Mouse (Mus musculus): ENCODE measurements around the gene Coasy. TPM values are rescaled to one million over a fixed set of nuclear protein-coding genes. Genes with fewer than 3 reads are reported as not detected.

Coasy gene
- polyA plus RNA-seq, 1 experiment from 2014 or later, result 37.9 TPM

DNA sequence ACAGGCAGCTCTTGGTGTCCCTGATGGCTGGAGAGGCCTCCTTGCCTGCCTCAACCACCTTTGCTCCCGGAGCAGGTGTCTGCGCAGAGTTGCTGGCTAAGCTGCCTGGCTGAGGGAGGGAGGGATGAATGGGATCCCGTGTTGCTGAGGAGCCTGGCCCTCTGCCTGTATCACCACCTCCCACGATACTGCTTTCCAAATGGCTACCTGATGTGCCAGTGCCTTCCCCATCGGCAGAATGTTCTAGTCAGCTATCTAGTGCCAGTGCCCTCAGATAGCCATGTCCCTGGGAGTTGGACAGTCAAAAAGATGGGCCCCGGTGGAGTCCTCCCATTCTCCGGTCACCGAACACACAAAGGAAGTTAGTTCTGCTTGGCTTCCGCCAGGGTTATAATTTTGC, 32.0 kb upstream of the Coasy start:
- peaks cover 31% of the 10 kb centered on the region for H3K36me3 ChIP-seq (ENCODE audit: control insufficient read depth, insufficient read depth, low read length)
- WGBS, result 88% methylated on average over 9 of the region's 9 CpGs
- no peak for ATAC-seq (ENCODE audit: insufficient number of reproducible peaks, insufficient read depth, low FRiP score, low read depth)
- H3K4me2 ChIP-seq (replicated peaks; ENCODE audit: low read depth, low read length), result no peak overlapping the region
- H3K9me3 ChIP-seq (ENCODE audit: control insufficient read depth, low read depth, low read length), result no peaks in the 10 kb centered on the region
- no peaks in the 10 kb centered on the region for H3K4me1 ChIP-seq (ENCODE audit: control insufficient read depth, insufficient read depth, low read length)
- H3K27me3 ChIP-seq (ENCODE audit: control insufficient read depth, insufficient read depth, low read length), result no peaks in the 10 kb centered on the region
- no peak overlapping the region for H3K27ac ChIP-seq (ENCODE audit: low read length)
- H3K9ac ChIP-seq (replicated peaks; ENCODE audit: low read depth, low read length), result no peak overlapping the region
- H3K4me3 ChIP-seq (ENCODE audit: low read depth, low read length), result no peak overlapping the region

GRCm38 (mm10) chr11:101051051-101051493, 31.3 kb upstream of the Coasy start:
- no peak overlapping the region for H3K27ac ChIP-seq (ENCODE audit: low read length)
- WGBS, result 92% methylated on average over 6 of the region's 6 CpGs
- H3K4me2 ChIP-seq (replicated peaks; ENCODE audit: low read depth, low read length), result no peak overlapping the region

DNA sequence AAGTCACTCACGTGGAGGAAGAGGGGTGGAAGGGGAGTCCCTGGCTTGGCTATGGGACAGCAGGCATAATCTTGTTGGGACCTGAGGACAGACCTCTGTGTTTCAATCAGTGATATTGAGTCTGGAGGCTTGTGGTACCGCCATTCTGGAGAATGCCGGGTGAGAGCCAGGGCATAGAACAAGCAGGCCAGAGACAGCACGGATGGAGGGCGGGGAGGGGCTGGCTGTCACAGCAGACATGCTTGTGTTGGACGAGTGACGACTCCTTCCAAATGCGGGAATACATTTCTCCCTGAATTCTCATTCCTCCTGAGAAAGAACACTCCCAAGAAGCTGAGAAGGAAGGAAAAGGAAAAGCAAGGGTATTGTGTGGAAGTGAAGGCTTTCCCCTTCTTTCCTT, 30.7 kb upstream of the Coasy start:
- Histone ChIP-seq H3K9me3 (ENCODE audit: control insufficient read depth, low read depth, low read length) (no peaks in the 10 kb centered on the region), H3K9ac (replicated peaks; ENCODE audit: low read depth, low read length) (no peak overlapping the region), H3K4me2 (replicated peaks; ENCODE audit: low read depth, low read length) (no peak overlapping the region), H3K4me1 (ENCODE audit: control insufficient read depth, insufficient read depth, low read length) (peaks cover 5% of the 10 kb centered on the region), H3K27ac (ENCODE audit: low read length) (no peak overlapping the region), H3K27me3 (ENCODE audit: control insufficient read depth, insufficient read depth, low read length) (no peaks in the 10 kb centered on the region), H3K4me3 (ENCODE audit: low read depth, low read length) (no peak overlapping the region), H3K36me3 (ENCODE audit: control insufficient read depth, insufficient read depth, low read length) (peaks cover 24% of the 10 kb centered on the region)
- no peak for ATAC-seq (ENCODE audit: insufficient number of reproducible peaks, insufficient read depth, low FRiP score, low read depth)
- 79% methylated on average over 8 of the region's 8 CpGs for WGBS

More at GRCm38 (mm10) chr11:101051051-101051493, 31.3 kb upstream of the Coasy start:
- Histone ChIP-seq H3K36me3 (ENCODE audit: control insufficient read depth, insufficient read depth, low read length) (peaks cover 24% of the 10 kb centered on the region), H3K4me1 (ENCODE audit: control insufficient read depth, insufficient read depth, low read length) (no peaks in the 10 kb centered on the region), H3K4me3 (ENCODE audit: low read depth, low read length) (no peak overlapping the region), H3K27me3 (ENCODE audit: control insufficient read depth, insufficient read depth, low read length) (no peaks in the 10 kb centered on the region), H3K9me3 (ENCODE audit: control insufficient read depth, low read depth, low read length) (no peaks in the 10 kb centered on the region), H3K9ac (replicated peaks; ENCODE audit: low read depth, low read length) (no peak overlapping the region)
- no peak for ATAC-seq (ENCODE audit: insufficient number of reproducible peaks, insufficient read depth, low FRiP score, low read depth)

GRCm38 (mm10) chr11:101052751-101053473, 29.5 kb upstream of the Coasy start:
- H3K27ac ChIP-seq (ENCODE audit: low read length), result peak overlapping the region; percentile 69
- 71% methylated on average over 10 of the region's 10 CpGs for WGBS
- peaks cover 16% of the 10 kb centered on the region for H3K4me1 ChIP-seq (ENCODE audit: control insufficient read depth, insufficient read depth, low read length)
- ATAC-seq (ENCODE audit: insufficient number of reproducible peaks, insufficient read depth, low FRiP score, low read depth), result no peak
- H3K4me3 ChIP-seq (ENCODE audit: low read depth, low read length), result no peak overlapping the region
- H3K27me3 ChIP-seq (ENCODE audit: control insufficient read depth, insufficient read depth, low read length), result no peaks in the 10 kb centered on the region
- H3K9ac ChIP-seq (replicated peaks; ENCODE audit: low read depth, low read length), result no peak overlapping the region
- H3K9me3 ChIP-seq (ENCODE audit: control insufficient read depth, low read depth, low read length), result no peaks in the 10 kb centered on the region
- H3K36me3 ChIP-seq (ENCODE audit: control insufficient read depth, insufficient read depth, low read length), result peaks cover 20% of the 10 kb centered on the region
- H3K4me2 ChIP-seq (replicated peaks; ENCODE audit: low read depth, low read length), result no peak overlapping the region

GRCm38 (mm10) chr11:101053974-101054373, 28.4 kb upstream of the Coasy start:
- H3K27ac ChIP-seq (ENCODE audit: low read length), result no peak overlapping the region
- H3K27me3 ChIP-seq (ENCODE audit: control insufficient read depth, insufficient read depth, low read length), result no peaks in the 10 kb centered on the region
- H3K9me3 ChIP-seq (ENCODE audit: control insufficient read depth, low read depth, low read length), result no peaks in the 10 kb centered on the region
- peaks cover 22% of the 10 kb centered on the region for H3K4me1 ChIP-seq (ENCODE audit: control insufficient read depth, insufficient read depth, low read length)
- H3K9ac ChIP-seq (replicated peaks; ENCODE audit: low read depth, low read length), result no peak overlapping the region
- no peak overlapping the region for H3K4me2 ChIP-seq (replicated peaks; ENCODE audit: low read depth, low read length)
- H3K4me3 ChIP-seq (ENCODE audit: low read depth, low read length), result no peak overlapping the region
- 97% methylated on average over 1 of the region's 1 CpGs for WGBS
- H3K36me3 ChIP-seq (ENCODE audit: control insufficient read depth, insufficient read depth, low read length), result peaks cover 9% of the 10 kb centered on the region
- ATAC-seq (ENCODE audit: insufficient number of reproducible peaks, insufficient read depth, low FRiP score, low read depth), result no peak

GRCm38 (mm10) chr11:101055418-101055817, 26.9 kb upstream of the Coasy start:
- Histone ChIP-seq H3K27me3 (ENCODE audit: control insufficient read depth, insufficient read depth, low read length) (no peaks in the 10 kb centered on the region), H3K4me1 (ENCODE audit: control insufficient read depth, insufficient read depth, low read length) (peaks cover 33% of the 10 kb centered on the region), H3K4me2 (replicated peaks; ENCODE audit: low read depth, low read length) (no peak overlapping the region), H3K9ac (replicated peaks; ENCODE audit: low read depth, low read length) (no peak overlapping the region), H3K27ac (ENCODE audit: low read length) (no peak overlapping the region), H3K4me3 (ENCODE audit: low read depth, low read length) (no peak overlapping the region), H3K9me3 (ENCODE audit: control insufficient read depth, low read depth, low read length) (no peaks in the 10 kb centered on the region), H3K36me3 (ENCODE audit: control insufficient read depth, insufficient read depth, low read length) (peaks cover 4% of the 10 kb centered on the region)
- ATAC-seq (ENCODE audit: insufficient number of reproducible peaks, insufficient read depth, low FRiP score, low read depth), result no peak
- 78% methylated on average over 14 of the region's 14 CpGs for WGBS

DNA sequence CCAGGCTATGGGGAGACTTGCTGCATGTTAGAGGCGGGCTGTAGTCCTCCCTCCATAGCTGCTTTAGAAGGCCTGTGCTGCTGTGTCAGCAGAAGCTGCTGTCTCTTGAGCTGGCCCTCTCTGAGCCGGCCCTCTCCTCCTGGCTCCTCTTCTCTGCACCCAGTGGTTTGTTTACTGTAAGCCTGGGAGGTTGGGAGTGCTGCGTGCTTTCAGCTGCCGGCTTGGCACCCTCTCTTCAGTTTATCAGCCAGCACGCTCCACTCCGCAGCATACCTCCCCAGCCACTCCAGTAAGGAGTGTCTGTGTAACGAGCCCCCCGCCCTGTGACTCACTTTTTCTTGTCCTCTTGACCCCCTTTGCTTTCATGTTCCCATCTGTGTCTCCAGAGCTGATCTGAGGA, 25.5 kb upstream of the Coasy start:
- Histone ChIP-seq H3K4me3 (ENCODE audit: low read depth, low read length) (no peak overlapping the region), H3K4me2 (replicated peaks; ENCODE audit: low read depth, low read length) (no peak overlapping the region), H3K36me3 (ENCODE audit: control insufficient read depth, insufficient read depth, low read length) (no peaks in the 10 kb centered on the region; the same call in 1 of the 2 replicates), H3K27ac (ENCODE audit: low read length) (peak overlapping the region; percentile 92), H3K4me1 (ENCODE audit: control insufficient read depth, insufficient read depth, low read length) (peaks cover 45% of the 10 kb centered on the region), H3K9me3 (ENCODE audit: control insufficient read depth, low read depth, low read length) (no peaks in the 10 kb centered on the region), H3K27me3 (ENCODE audit: control insufficient read depth, insufficient read depth, low read length) (no peaks in the 10 kb centered on the region), H3K9ac (replicated peaks; ENCODE audit: low read depth, low read length) (no peak overlapping the region; the same call in 1 of the 2 replicates)
- WGBS, result 10% methylated on average over 8 of the region's 8 CpGs
- ATAC-seq (ENCODE audit: insufficient number of reproducible peaks, insufficient read depth, low FRiP score, low read depth), result peak; percentile 65

GRCm38 (mm10) chr11:101057860-101058259, 24.5 kb upstream of the Coasy start:
- no peak overlapping the region for H3K4me2 ChIP-seq (replicated peaks; ENCODE audit: low read depth, low read length)
- no peaks in the 10 kb centered on the region for H3K27me3 ChIP-seq (ENCODE audit: control insufficient read depth, insufficient read depth, low read length)
- no peak for ATAC-seq (ENCODE audit: insufficient number of reproducible peaks, insufficient read depth, low FRiP score, low read depth)
- H3K27ac ChIP-seq (ENCODE audit: low read length), result peak overlapping the region; percentile 92; the same call in 1 of the 2 replicates
- no peak overlapping the region for H3K9ac ChIP-seq (replicated peaks; ENCODE audit: low read depth, low read length)
- H3K4me3 ChIP-seq (ENCODE audit: low read depth, low read length), result no peak overlapping the region
- H3K36me3 ChIP-seq (ENCODE audit: control insufficient read depth, insufficient read depth, low read length), result peaks cover 2% of the 10 kb centered on the region; the same call in 1 of the 2 replicates
- peaks cover 51% of the 10 kb centered on the region for H3K4me1 ChIP-seq (ENCODE audit: control insufficient read depth, insufficient read depth, low read length)
- 30% methylated on average over 5 of the region's 5 CpGs for WGBS
- no peaks in the 10 kb centered on the region for H3K9me3 ChIP-seq (ENCODE audit: control insufficient read depth, low read depth, low read length)
